Mouse (Mus musculus): ENCODE measurements around the gene M1ap.

M1ap gene

GRCm38 (mm10) chr6:83031921-83032590, 85.4 kb downstream of the M1ap start:
- in situ Hi-C loops (cut with MboI, MseI) = no loop called here

- in situ Hi-C loops (cut with MboI, MseI) = no loop called here
These were observed 86.1 kb downstream of the M1ap start for GRCm38 (mm10) chr6:83032769-83033191.

GRCm38 (mm10) chr6:83033249-83034185, 86.8 kb downstream of the M1ap start, which contains the start of the genes Dok1 and Loxl3:
TSS of gene Dok1 (minus strand) at chr6:83033471.
TSS of gene Loxl3 (plus strand) at chr6:83034173.
- in situ Hi-C loops (cut with MboI, MseI) = no loop called here

DNA sequence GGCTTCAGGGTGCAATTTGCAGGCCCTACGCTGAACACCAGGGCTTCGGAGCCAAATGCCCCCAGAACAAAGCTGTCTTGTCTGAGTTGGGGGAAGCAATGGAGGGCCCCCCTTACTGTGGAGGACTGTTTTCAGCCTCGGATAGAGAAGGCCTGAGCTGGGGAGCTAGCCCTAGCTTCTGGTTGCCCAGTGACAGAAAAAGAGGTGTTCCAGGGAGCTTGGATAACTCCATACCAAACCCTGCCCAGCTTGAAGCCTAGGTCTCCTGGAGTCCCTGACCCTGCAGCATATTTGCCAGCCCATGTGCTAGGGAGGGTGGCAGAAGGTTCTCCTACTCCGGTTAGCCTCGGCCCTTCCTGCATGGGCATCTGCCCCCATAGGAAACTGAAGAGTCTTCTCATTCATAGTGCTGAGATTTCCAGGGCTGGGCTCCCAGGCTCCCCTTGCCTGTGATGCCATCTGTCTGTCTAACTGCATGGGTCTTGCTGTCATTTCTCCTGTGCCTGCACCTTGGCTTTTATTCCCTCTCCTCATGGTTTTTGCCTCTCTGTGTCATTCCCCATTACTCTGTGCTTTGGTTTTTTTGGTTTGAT, 87.9 kb downstream of the M1ap start:
- in situ Hi-C loops (cut with MboI, MseI) = no loop called here

- in situ Hi-C loops (cut with MboI, MseI) = no loop called here
These were observed 90.5 kb downstream of the M1ap start for GRCm38 (mm10) chr6:83037188-83037587.

DNA sequence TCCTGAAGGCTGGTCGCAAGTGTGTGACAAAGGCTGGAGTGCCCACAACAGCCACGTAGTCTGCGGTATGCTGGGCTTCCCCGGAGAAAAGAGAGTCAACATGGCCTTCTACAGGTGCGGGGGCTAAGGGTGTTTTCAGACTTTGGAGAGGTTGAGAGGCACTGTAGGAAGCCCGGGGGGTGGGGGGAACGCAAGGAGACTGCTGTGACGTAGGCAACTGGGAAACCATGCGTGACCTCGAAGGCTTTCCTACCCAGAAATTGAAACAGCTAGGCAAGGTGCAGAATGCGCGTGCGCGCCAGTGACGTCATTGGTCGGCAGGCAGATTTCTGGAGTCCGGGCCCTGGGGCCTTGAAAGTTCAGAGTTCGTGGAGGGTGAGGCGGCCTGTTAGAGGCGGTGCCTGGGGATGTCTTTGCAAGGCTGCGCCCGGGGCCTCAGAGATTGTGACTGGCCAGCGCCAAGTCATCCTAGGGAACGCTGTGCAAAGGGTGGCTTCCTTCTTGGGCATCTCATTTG, 91.9 kb downstream of the M1ap start:
- in situ Hi-C loops (cut with MboI, MseI) = no loop called here

DNA sequence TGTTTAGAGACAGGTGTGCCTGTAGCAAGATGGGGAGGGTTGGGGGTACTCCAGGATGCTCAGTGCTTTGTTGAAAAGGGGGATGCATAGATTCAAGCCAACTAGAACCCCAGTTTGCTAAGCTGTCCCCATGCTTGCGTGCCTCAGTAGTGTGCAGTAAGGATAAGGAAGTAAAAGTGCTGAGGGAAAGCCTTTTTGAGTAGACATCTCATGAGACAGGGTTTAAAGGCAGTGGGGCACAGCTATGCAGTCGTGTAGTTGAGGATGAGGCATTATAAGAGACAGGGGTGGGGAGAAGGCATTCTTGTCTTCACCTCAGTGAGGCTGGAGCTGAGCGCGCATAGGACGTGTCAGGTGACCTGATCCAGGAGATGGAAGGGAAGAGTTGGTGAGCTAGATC, 93.9 kb downstream of the M1ap start:
- in situ Hi-C loops (cut with MboI, MseI) = no loop called here

GRCm38 (mm10) chr6:83043561-83043960, 96.9 kb downstream of the M1ap start:
- in situ Hi-C loops (cut with MboI, MseI) = no loop called here

- in situ Hi-C loops (cut with MboI, MseI) = no loop called here
These were observed 97.3 kb downstream of the M1ap start for GRCm38 (mm10) chr6:83043993-83044392.

- in situ Hi-C loops (cut with MboI, MseI) = loop anchor here (5.0 kb wide), 1 partner anchor 37 kb away; no protein-coding TSS in a partner anchor
These were observed 98.0 kb downstream of the M1ap start for GRCm38 (mm10) chr6:83044742-83045141.

- in situ Hi-C loops (cut with MboI, MseI) = loop anchor here (5.0 kb wide), 1 partner anchor 42 kb away; no protein-coding TSS in a partner anchor
These were observed 102.7 kb downstream of the M1ap start for GRCm38 (mm10) chr6:83049367-83049766.

GRCm38 (mm10) chr6:83053136-83053960, 106.6 kb downstream of the M1ap start:
- in situ Hi-C loops (cut with MboI, MseI) = no loop called here

- in situ Hi-C loops (cut with MboI, MseI) = no loop called here
These were observed 107.6 kb downstream of the M1ap start, which contains the start of gene Aup1 for GRCm38 (mm10) chr6:83054074-83054851. TSS of gene Aup1 (plus strand) at chr6:83054521.

DNA sequence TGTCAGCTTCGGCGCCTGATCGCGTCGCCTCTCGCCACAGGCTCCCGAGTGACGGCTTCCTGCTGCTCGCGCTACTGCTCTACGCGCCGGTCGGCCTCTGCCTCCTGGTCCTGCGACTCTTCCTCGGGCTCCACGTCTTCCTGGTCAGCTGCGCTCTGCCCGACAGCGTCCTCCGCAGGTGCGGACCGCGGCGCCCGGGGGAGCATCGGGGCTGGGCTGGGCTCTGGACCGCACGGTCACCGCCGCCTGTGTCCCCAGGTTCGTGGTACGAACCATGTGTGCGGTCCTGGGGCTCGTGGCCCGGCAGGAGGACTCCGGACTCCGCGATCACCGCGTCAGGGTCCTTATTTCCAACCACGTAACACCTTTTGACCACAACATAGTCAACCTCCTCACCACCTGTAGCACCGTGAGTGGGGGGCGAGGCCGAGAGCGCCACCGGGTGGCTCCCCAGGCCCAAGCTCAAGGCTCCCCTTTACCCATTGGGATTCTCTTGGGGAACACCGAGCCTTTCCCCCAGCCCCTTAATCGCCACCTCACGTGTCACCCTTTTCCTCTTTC, 108.2 kb downstream of the M1ap start, which contains the start of gene Htra2:
Htra2 (minus strand) TSS at position 403 of the 561 bp plus-strand sequence.
- in situ Hi-C loops (cut with MboI, MseI) = no loop called here

DNA sequence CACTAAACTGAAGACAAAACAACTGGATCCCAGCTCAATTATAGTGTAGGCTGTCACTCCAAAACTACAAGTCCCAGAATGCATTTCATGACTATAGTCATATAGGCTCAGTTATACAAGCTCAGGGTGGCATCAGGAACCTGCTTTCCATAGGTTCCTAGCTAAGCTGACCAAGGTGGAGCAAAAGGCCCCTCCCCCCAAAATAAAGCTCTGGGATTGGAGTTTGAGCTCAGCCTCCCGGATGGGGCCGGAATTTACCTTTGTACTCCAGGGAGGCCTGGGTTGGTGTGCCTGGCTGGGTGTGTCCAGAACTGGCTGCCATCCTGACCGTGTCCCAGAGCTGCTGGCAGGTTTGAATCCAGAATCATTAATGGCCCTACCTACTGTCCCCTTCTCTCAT, 111.1 kb downstream of the M1ap start, which contains the start of gene Dqx1:
Dqx1 (plus strand) TSS at position 55 of the 400 bp plus-strand sequence.
- in situ Hi-C loops (cut with MboI, MseI) = no loop called here

GRCm38 (mm10) chr6:83058725-83059124, 112.0 kb downstream of the M1ap start:
- in situ Hi-C loops (cut with MboI, MseI) = no loop called here

DNA sequence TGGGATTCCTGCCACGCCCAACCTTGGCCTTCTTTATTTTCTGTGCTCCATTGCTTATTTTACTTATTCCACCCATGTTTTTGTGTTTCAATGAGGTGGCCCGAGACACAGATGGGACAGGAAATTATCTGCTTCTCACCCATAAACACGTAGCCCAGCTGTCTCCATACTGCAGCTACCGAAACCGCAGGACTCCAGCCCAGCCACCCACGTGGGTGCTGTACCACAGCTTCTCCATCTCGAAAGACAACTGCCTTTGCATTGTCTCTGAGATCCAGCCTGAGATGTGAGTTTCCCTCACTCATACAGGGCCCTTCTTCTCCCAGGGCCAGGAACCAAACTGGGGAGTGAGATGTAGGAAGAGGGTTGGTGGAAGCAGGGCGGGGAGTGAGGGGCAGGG, 119.3 kb downstream of the M1ap start:
- in situ Hi-C loops (cut with MboI, MseI) = no loop called here

DNA sequence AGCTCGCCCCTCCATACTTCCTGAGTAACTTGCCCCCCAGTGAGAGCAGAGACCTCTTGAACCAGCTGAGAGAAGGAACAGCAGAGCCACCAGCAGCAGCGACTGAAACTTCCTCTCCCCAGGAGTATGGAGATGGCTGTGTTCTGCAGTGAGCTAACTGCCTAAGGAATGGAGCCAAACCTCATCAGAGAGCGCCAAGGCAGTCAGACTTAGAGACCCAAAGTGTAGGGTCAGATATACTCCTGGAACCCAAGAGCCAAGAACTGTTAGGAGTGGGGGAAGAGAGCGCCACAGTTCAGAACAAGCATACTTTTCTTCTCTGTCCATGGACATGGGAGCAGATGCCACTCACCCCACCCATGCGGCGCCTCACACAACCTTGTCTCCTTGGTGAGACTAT, 119.7 kb downstream of the M1ap start:
- in situ Hi-C loops (cut with MboI, MseI) = no loop called here

- in situ Hi-C loops (cut with MboI, MseI) = no loop called here
These were observed 121.5 kb downstream of the M1ap start for GRCm38 (mm10) chr6:83068221-83068620.

Data from T-helper 2 cell (primary cell).